Mouse (Mus musculus): ENCODE measurements around the gene Ttyh3. TPM values are rescaled to one million over a fixed set of nuclear protein-coding genes. Genes with fewer than 3 reads are reported as not detected.
"Not testable (repeated sequence)": the region's sequence is repeated elsewhere in the genome, so short reads cannot be mapped to it uniquely, and the experiment has no call there.

Ttyh3 gene
- polyA plus RNA-seq (2015; fragmentation: Nextera tagmentation; extraction: Ambion mirVana) = 39.0 and 42.1 TPM in 2 replicates

DNA sequence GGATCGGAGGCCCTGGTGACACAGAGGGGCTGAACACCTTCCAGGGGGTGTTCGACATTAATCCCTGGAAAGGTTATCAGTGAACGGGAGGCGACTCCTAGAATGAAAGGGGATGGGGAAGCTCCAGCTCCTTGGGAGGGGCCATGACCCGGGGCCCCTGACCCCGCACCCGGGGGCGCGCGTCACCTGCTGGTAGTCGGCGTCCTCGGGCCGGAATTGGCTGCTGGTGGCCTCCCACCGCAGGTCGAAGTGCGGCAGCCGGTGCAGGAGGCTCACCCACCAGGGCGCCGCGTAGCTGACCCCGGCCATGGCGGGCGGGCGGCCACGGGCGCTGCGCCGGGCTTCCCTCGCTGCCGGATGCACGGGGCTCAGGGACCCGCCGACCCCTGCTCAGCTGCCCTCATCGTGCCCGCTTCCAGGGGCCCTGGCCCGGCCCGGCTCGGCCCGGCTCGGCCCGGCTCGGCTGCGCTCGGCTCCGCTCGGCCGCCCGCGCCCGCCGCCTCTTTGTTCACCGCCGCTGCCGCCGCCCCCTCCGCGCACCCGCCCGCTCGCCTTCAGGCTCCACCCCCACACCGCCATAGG lies at the start of gene Ttyh3:
Gene Ttyh3 (minus strand): TSS at position 513 of the 582 bp plus-strand sequence.
- Histone ChIP-seq H3K9ac (peak within 1 kb of the TSS; percentile 100), H3K4me3 (peak within 1 kb of the TSS; percentile 98), H3K27ac (peak within 1 kb of the TSS; percentile 85), H3K9me3 (no peaks in the 10 kb centered on the region), H3K27me3 (no peaks in the 10 kb centered on the region), H3K4me1 (peaks cover 53% of the 10 kb centered on the region), H3K36me3 (peaks cover 32% of the 10 kb centered on the region), H3K4me2 (replicated peaks) (peak within 1 kb of the TSS; percentile 97)
- 0% methylated on average over 53 of the region's 62 CpGs for WGBS
- ATAC-seq (ENCODE audit: low FRiP score, low read depth) = no peak; the same call in 1 of the 2 replicates

DNA sequence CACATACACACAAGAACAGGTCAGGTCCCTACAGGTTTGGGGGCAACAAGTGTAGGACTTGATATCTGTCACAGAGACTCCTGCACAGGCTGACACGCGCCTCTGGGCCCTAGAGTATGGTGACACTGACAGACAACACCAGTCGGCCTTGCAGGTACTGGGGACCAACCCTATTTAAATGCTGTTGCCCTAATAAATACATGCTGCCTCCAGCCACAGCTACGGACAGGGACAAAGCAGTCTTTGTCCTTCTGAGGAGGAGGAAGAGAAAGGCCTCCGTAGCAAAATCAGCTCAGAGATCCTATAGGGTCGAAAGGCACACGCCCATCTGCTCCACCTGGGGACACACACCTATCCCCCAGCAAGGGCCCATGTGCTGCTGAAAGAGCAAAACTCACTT lies 47.2 kb upstream of the Ttyh3 start:
- Histone ChIP-seq H3K9ac (no peak overlapping the region), H3K27me3 (no peaks in the 10 kb centered on the region), H3K4me1 (peaks cover 8% of the 10 kb centered on the region), H3K36me3 (peaks cover 71% of the 10 kb centered on the region), H3K4me3 (no peak overlapping the region), H3K4me2 (replicated peaks) (no peak overlapping the region), H3K27ac (no peak overlapping the region), H3K9me3 (no peaks in the 10 kb centered on the region)
- no peak for ATAC-seq (ENCODE audit: low FRiP score, low read depth)
- WGBS = 83% methylated on average over 7 of the region's 7 CpGs

DNA sequence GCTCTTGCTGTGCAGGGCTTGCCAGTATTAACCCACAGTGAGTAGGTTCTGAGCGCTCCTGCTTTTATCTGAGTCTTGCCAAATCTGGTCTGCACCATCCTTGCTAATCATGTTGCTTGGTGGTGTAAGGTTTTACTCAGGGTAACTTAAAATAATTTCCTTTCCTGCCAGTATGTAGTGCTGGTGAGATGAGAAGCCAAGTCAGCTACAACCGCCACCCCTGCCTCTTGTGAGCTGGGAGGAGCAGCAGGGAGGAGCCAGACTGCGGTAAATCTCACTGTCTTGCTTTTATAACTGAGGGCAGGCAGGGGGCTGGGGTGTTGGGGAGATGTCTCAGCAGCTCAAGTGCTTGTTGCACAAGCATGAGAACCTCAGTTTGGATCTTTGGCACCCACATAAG lies 39.6 kb upstream of the Ttyh3 start:
- H3K9me3 ChIP-seq = no peaks in the 10 kb centered on the region
- H3K9ac ChIP-seq = no peak overlapping the region
- H3K27ac ChIP-seq = no peak overlapping the region
- no peaks in the 10 kb centered on the region for H3K27me3 ChIP-seq
- peaks cover 76% of the 10 kb centered on the region for H3K36me3 ChIP-seq
- H3K4me2 ChIP-seq (replicated peaks) = no peak overlapping the region
- H3K4me1 ChIP-seq = 0 out of 2 replicates have a peak, but pooled peaks cover 3% of the 10 kb centered on the region
- H3K4me3 ChIP-seq = no peak overlapping the region
- no peak for ATAC-seq (ENCODE audit: low FRiP score, low read depth)
- 76% methylated on average over 3 of the region's 3 CpGs for WGBS

DNA sequence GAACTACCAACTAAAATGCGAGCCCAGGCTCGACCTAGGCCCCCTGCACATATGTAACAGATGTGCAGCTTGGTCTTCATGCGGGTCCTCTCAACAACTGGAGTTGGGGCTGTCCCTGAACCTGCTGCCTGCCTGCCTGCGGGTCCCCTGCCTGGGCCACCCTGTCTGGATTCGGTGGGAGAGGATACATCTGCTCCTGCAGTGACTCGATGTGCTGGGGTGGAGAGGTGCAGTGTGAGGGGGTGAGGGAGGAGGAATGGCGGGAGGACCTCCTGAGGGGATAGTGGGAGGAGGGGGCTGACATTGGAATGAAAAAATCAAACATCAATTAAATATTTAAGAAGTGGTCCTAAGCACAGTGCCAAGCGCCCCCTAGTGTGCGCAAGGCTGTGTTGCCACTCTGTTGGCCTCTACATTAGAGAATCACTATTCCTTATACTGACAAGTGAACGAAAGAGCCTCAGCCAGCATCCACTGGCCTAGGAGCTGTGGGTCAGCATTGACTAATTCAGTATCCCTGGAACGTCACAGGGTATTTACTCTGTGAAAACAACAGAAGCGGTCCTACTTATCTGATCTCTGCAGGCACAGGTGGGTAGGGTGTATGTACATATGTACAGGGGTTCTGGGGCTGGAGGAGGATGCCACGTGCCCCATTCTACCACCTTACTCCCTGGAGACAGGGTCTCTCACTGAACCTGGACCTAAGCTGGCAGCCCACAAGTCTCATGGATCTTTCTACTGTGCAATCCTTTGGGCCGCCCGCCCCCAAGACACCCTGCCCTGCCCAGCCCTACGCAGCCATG lies 35.7 kb upstream of the Ttyh3 start:
- Histone ChIP-seq H3K4me2 (replicated peaks) (no peak overlapping the region), H3K9me3 (no peaks in the 10 kb centered on the region), H3K4me1 (no peaks in the 10 kb centered on the region), H3K4me3 (no peak overlapping the region), H3K27me3 (no peaks in the 10 kb centered on the region), H3K36me3 (peaks cover 60% of the 10 kb centered on the region), H3K9ac (no peak overlapping the region), H3K27ac (no peak overlapping the region)
- 0 out of 2 replicates have a peak, but pooled peaks have one; percentile 21 for ATAC-seq (ENCODE audit: low FRiP score, low read depth)
- 63% methylated on average over 16 of the region's 16 CpGs for WGBS

DNA sequence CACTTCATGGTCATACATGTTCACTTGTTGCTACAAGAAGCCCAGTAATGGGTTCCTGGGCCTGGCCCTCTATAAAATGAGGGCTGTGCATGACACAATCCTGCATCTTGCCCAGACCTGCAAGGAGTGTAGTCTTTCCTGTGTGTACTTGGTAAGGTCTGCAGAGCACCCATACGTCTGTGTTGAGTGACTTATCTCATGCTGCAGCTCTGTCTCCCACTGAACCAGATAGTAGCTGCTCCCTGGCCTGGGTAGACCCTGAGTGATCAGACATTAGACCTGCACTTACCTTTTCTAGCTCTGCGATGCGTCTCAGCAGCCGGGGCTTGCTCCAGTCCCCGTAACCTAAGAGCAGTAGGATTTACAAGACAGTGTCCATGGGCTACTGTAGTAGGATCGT lies 33.3 kb upstream of the Ttyh3 start:
- no peaks in the 10 kb centered on the region for H3K9me3 ChIP-seq
- no peak overlapping the region for H3K27ac ChIP-seq
- H3K9ac ChIP-seq = no peak overlapping the region
- no peak for ATAC-seq (ENCODE audit: low FRiP score, low read depth)
- no peak overlapping the region for H3K4me2 ChIP-seq (replicated peaks)
- H3K4me1 ChIP-seq = no peaks in the 10 kb centered on the region
- no peak overlapping the region for H3K4me3 ChIP-seq
- H3K36me3 ChIP-seq = peaks cover 62% of the 10 kb centered on the region
- WGBS = 93% methylated on average over 6 of the region's 6 CpGs
- H3K27me3 ChIP-seq = no peaks in the 10 kb centered on the region

DNA sequence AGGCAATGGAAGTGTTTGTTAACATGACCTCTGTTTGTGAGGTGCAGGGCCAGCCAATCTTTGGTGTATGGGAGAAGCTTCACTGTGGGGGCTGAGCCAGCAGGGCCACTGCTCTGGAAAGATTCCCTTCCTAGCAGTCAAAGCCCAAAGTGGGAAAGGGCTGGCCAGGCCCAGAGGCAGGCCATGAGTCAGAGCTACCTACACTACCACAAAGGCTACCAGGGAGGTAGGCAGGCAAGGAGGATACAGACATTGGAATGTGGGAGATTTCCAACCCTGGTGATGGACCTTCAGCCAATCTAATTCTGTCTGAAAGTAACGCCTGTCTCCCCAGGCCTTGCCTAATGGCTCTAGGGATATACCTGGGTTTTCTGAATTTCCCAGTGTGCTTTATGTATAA lies 32.1 kb upstream of the Ttyh3 start:
- H3K27ac ChIP-seq = no peak overlapping the region
- H3K4me3 ChIP-seq = no peak overlapping the region
- ATAC-seq (ENCODE audit: low FRiP score, low read depth) = no peak
- no peak overlapping the region for H3K9ac ChIP-seq
- 0 out of 2 replicates have a peak, but pooled peaks cover under 1% of the 10 kb centered on the region for H3K4me1 ChIP-seq
- no peaks in the 10 kb centered on the region for H3K9me3 ChIP-seq
- H3K36me3 ChIP-seq = peaks cover 63% of the 10 kb centered on the region
- no peaks in the 10 kb centered on the region for H3K27me3 ChIP-seq
- no peak overlapping the region for H3K4me2 ChIP-seq (replicated peaks)
- 91% methylated on average over 1 of the region's 1 CpGs for WGBS

DNA sequence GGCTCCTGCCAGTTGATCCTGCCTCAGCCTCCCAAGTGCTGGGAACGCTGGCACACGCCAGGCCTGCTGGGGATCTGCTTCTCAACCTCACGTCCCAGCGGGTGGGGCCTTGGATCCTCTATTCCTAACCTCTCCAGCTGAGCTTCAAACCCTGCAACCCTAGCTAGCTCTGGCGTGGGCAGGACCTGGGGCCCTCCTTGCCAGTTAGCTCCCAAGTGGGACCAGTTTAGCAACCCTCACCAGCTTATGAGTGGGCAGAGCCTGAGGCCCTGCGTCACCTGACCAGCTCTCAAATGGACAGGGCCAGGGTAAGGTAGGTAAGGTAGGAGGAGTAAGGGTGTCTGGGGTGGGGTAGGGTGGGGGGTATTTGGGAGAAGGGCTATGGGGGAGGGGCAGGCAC lies 31.2 kb upstream of the Ttyh3 start:
- no peak overlapping the region for H3K9ac ChIP-seq
- 90% methylated on average over 6 of the region's 6 CpGs for WGBS
- no peak overlapping the region for H3K27ac ChIP-seq
- no peak overlapping the region for H3K4me2 ChIP-seq (replicated peaks)
- H3K36me3 ChIP-seq = peaks cover 64% of the 10 kb centered on the region
- no peaks in the 10 kb centered on the region for H3K9me3 ChIP-seq
- H3K27me3 ChIP-seq = no peaks in the 10 kb centered on the region
- ATAC-seq (ENCODE audit: low FRiP score, low read depth) = no peak
- H3K4me1 ChIP-seq = 0 out of 2 replicates have a peak, but pooled peaks cover 8% of the 10 kb centered on the region
- H3K4me3 ChIP-seq = no peak overlapping the region

DNA sequence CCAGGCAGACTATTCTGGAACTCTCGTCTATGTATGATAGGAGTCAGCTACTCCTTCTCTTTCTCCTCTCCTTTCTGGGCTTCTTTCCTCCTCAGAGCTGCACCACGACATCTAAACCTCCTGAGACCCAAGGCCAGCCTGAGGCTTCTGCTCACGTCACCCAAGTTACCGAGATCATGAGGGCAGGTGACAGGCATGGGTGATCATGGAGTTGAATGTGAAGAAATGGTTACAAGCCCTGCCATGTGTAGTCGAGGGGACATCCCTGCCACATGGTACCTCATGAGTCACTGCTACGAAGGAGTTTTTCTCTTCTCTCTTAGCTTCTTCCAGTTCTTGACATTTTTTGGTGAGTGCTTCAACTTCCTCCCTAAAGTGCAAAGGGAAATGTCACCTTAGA lies 28.3 kb upstream of the Ttyh3 start:
- no peaks in the 10 kb centered on the region for H3K9me3 ChIP-seq
- H3K27me3 ChIP-seq = no peaks in the 10 kb centered on the region
- peaks cover 73% of the 10 kb centered on the region for H3K36me3 ChIP-seq
- 0 out of 2 replicates have a peak, but pooled peaks cover 12% of the 10 kb centered on the region for H3K4me1 ChIP-seq
- no peak overlapping the region for H3K27ac ChIP-seq
- no peak overlapping the region for H3K4me2 ChIP-seq (replicated peaks)
- ATAC-seq (ENCODE audit: low FRiP score, low read depth) = no peak
- 89% methylated on average over 6 of the region's 6 CpGs for WGBS
- H3K9ac ChIP-seq = no peak overlapping the region
- no peak overlapping the region for H3K4me3 ChIP-seq

DNA sequence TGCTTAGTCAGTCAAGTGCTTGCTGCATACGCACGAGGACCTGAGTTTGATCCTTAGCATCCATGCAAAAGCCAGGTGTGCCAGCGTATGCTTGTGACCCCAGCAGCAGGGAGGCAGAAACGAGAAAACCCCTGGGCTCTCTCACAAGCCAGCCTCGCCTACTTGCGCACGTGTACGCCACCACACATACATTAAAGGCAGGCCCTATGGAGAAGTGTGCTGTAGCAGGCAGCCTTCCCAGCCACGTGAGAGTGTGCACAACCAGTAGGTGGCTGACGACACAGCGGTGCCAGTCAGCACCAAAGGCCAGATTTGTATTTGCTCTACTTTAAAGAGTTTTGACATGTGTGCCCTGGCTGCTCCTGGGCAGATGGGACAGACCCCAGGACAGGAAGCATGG lies 26.8 kb upstream of the Ttyh3 start:
- no peaks in the 10 kb centered on the region for H3K27me3 ChIP-seq
- H3K36me3 ChIP-seq = peaks cover 79% of the 10 kb centered on the region
- no peak for ATAC-seq (ENCODE audit: low FRiP score, low read depth)

DNA sequence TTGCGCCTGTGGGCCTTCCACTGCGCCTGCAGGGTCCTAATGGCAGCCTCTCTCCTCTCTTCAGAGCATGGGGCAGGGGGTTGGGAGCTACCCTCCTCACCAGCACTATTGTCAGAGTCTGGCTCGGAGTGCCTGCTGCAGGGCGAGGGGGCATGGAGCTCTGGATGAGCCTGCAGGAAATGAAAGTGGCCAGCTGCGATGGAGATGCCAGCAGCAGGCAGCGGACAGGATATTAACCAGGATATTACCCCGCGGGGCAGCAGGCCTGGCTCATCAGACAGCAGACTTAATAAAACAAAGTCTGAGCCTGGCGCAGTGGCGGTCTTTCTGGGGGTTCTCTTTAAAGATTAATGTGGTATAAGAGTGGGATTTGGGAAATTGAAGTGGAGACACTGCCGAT lies 26.2 kb upstream of the Ttyh3 start:
- H3K4me1 ChIP-seq = 0 out of 2 replicates have a peak, but pooled peaks cover 12% of the 10 kb centered on the region
- WGBS = 59% methylated on average over 11 of the region's 11 CpGs
- no peak overlapping the region for H3K4me2 ChIP-seq (replicated peaks)
- ATAC-seq (ENCODE audit: low FRiP score, low read depth) = no peak
- H3K36me3 ChIP-seq = peaks cover 85% of the 10 kb centered on the region
- no peaks in the 10 kb centered on the region for H3K27me3 ChIP-seq
- H3K9ac ChIP-seq = 0 out of 2 replicates have a peak overlapping the region, but pooled peaks have one; percentile 8
- no peak overlapping the region for H3K4me3 ChIP-seq
- H3K27ac ChIP-seq = 0 out of 2 replicates have a peak overlapping the region, but pooled peaks have one; percentile 28
- no peaks in the 10 kb centered on the region for H3K9me3 ChIP-seq

More for the DNA sequence above, 26.8 kb upstream of the Ttyh3 start:
- Histone ChIP-seq H3K4me2 (replicated peaks) (no peak overlapping the region), H3K4me1 (0 out of 2 replicates have a peak, but pooled peaks cover 12% of the 10 kb centered on the region), H3K9me3 (no peaks in the 10 kb centered on the region), H3K27ac (peak overlapping the region; percentile 22; the same call in 1 of the 2 replicates), H3K4me3 (no peak overlapping the region), H3K9ac (no peak overlapping the region)
- WGBS = 69% methylated on average over 11 of the region's 11 CpGs

DNA sequence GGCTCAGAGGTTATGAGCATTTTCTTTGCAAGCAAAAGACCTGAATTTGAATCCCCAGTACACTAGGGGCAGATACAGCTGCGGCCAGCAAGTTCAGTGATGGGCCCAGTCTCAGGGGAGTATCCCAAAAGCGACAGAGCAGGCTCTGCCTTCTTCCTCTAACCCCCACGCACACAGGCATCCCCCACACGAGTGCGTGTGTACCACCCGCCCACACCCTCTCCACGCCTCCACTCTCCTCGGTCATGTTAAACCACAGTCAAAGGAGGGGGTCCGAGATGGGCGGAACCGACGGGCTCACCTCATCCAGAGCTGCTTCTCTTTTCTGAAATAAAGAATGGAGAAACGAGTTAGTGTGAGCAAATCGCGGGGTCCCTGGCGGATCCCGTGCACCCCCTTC lies 25.2 kb upstream of the Ttyh3 start:
- WGBS = 87% methylated on average over 17 of the region's 17 CpGs
- H3K27me3 ChIP-seq = no peaks in the 10 kb centered on the region

DNA sequence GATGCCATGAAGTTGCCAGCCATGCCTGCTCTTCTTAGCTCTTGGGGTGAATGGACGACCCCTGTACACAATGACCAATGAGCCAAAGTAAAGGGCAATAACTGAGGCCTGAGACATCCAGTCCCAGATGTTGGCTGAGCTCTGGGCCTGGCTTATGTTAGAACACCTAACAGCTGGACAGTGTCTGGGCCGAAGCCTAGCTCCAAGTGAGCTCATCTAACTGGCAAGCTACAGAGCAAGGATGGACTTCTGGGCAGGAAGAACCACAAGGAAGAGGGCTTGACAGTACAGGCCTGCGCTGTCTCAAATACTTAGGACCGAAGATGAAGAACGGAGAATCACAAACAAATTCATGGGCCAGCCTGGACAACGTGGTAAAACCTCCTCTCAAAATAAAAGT lies 23.8 kb upstream of the Ttyh3 start:
- H3K36me3 ChIP-seq = peaks cover 85% of the 10 kb centered on the region
- not testable (repeated sequence) for H3K4me3 ChIP-seq; ATAC-seq (ENCODE audit: low FRiP score, low read depth); H3K27ac ChIP-seq; H3K9me3 ChIP-seq; H3K27me3 ChIP-seq; H3K9ac ChIP-seq; H3K4me2 ChIP-seq (replicated peaks)
- WGBS = 85% methylated on average over 6 of the region's 6 CpGs
- H3K4me1 ChIP-seq = 0 out of 2 replicates have a peak, but pooled peaks cover 12% of the 10 kb centered on the region

More for the DNA sequence above, 25.2 kb upstream of the Ttyh3 start:
- Histone ChIP-seq H3K27ac (no peak overlapping the region), H3K36me3 (peaks cover 85% of the 10 kb centered on the region), H3K4me3 (no peak overlapping the region), H3K9ac (no peak overlapping the region), H3K4me2 (replicated peaks) (no peak overlapping the region), H3K9me3 (peaks cover 4% of the 10 kb centered on the region), H3K4me1 (0 out of 2 replicates have a peak, but pooled peaks cover 12% of the 10 kb centered on the region)
- ATAC-seq (ENCODE audit: low FRiP score, low read depth) = no peak
